Mouse (Mus musculus) erythroblast, adult 5-6 weeks (primary cell): ENCODE results near the gene Rnf208. TPM values are rescaled to one million over a fixed set of nuclear protein-coding genes. Genes with fewer than 3 reads are reported as not detected.
A peak's percentile ranks its signal among the peaks of the same experiment; 100 is the strongest.

Experiments used
- ATAC-seq: replicated peaks from 2 replicates; pipeline ENCODE4 v1.8.0; 2016; ENCODE audit warnings: moderate number of reproducible peaks, mild to moderate bottlenecking, moderate TSS enrichment, inconsistent platforms; ENCODE audit not compliant: poor library complexity, low FRiP score, severe bottlenecking
- total RNA-seq, 2 experiments: library from RNA; stranded (forward) in 1 of 2; stranded (reverse) in 1 of 2; fragments of 150-400 nt in 1 of 2; fragments of 200-764, 138-1000 nt in 1 of 2; gene quantifications; 2 replicates each; pipeline versions ENCODE4 v1.2.3 to v1.2.4; 2015 to 2017; ENCODE audit warnings: low replicate concordance in 2 of 2

Rnf208 gene
- total RNA-seq, 2 experiments from 2014 or later = not detected

- ATAC-seq = no peak
Observed at GRCm38 (mm10) chr2:25267241-25267640, 25.2 kb downstream of the Rnf208 start.

- ATAC-seq = no peak
Observed at GRCm38 (mm10) chr2:25267746-25268309, 25.8 kb downstream of the Rnf208 start.

DNA sequence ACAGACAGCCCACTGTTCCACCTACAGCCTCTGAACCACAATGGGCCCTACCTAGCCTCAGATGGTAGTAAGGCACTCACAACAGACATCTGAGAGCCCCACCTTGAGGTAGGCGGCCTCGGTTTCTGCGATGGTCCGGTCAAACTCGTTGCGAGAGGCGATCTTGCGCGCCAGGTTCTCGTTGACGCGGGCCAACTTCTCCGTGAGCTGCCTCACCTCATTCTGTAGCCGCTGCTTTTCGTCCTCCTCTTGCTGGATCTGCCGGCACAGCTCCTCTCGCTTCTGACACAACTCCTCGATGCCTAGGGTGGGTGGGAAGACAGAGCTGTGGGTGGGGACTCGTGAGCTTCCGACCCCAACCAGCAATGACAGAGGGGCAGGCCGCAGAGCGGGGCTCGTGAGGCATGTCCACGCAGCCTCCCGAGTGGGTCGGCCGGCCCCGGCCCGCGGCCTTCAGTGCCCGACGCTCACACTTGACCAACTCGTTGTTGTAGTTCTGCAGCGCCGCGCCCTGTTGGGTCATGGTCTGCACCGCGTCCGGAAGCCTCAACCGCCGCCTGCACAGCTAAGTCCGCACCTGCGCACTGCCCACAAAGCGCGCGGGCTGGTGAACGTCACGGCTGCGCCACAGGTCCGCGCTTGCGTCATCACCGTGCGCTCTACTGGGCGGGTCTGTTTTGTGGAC is 29.9 kb downstream of the Rnf208 start, which contains the start of the genes Ssna1 and Anapc2:
Gene Ssna1 (minus strand): TSS at position 612 of the 685 bp plus-strand sequence.
Gene Anapc2 (plus strand): TSS at position 652 of the 685 bp plus-strand sequence.
- peak; percentile 89 for ATAC-seq

DNA sequence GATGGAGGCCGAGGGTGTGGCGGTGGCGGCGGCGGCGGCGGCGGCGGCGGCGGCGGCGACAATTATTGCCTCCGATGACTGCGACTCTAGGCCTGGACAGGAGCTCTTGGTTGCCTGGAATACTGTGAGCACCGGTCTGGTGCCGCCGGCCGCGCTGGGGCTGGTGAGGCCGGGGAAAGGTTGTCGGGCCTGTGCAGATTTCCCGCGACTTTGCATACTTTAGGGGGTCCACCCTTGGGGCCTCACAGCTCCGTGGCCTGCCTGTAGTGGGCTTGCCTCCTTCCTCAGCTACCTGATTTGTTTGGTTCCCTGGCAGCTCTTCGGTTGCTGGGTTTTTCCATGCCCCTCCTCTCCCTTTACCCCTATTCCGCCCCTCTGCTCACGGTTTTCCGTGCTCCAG is 30.5 kb downstream of the Rnf208 start:
- peak; percentile 17 for ATAC-seq

DNA sequence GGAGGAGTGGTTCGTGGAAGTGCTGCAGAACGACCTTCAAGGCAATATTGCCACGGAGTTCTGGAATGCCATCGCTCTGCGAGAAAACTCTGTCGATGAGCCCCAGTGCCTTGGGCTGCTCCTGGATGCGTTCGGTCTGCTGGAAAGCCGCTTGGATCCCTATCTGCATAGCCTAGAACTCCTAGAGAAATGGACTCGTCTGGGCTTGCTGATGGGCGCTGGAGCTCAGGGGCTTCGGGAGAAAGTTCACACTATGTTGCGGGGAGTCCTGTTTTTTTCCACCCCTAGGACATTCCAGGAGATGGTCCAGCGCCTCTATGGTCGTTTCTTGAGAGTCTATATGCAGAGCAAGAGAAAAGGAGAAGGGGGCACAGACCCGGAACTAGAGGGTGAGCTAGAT is 31.0 kb downstream of the Rnf208 start:
- ATAC-seq = no peak

- ATAC-seq = peak; percentile 80
Observed at GRCm38 (mm10) chr2:25278928-25279882, 37.1 kb downstream of the Rnf208 start.

DNA sequence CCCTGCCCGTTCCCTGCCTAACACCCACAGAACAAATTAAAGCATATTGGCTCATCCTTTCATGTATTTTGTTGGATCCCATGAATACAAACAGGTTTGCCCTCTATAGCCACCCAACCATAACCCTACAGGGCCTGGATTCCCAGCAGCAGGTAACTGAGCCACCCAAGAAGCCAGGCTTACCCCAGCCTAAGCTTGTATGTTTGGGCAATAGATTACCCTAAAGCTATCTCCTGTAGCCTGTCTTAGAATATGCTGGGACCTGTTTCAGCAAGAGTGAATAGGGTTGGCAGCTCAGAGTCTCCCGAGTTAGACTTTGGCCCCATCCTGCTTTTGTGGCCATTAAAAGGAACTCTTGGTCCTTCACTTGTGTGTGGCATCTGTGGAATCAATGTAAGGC is 43.5 kb downstream of the Rnf208 start:
- ATAC-seq = no peak

GRCm38 (mm10) chr2:25286314-25286713 is 44.3 kb downstream of the Rnf208 start:
- no peak for ATAC-seq

DNA sequence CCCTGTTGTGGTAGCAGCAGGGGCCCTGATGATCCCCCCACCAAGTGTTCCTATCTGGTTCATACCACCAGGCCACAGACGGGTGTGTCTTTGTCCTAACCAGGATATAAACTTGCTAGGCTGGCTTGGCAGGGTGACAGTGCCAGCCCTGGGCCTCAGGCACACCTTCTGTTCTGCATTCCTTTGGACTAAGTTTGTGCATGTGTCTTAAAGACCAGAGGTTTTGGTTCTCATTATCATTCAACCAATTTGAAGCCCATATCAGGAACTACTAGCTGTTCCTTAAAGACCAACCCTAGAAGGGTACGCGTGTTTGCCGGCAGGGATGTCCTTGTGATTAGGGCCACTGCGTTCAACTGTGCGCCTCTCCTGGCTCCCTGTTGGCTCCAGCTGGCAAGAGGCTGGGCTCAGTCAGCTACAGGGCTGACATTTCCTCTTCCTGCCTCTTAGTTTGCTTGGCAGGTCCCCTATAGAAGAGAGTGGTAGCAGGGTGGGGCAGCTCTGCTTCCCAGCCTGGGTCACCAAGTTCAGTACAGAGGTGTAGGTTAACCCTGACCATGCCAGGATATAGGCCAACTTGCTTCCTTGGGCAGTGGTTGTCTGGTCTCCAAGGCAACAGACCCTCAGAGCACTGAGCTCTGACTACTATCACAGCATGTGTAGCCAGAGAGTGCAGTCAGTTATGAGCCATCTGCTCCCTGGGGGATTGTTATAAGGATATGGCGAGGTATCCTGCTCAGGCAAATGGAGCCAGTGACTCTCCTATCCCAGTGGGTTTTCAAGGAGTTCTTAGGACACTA is 45.0 kb downstream of the Rnf208 start:
- ATAC-seq = no peak

- ATAC-seq = no peak
Observed at GRCm38 (mm10) chr2:25287927-25288649, 46.0 kb downstream of the Rnf208 start, which contains the start of gene Tmem210. TSS of gene Tmem210 (plus strand) at chr2:25288145.

DNA sequence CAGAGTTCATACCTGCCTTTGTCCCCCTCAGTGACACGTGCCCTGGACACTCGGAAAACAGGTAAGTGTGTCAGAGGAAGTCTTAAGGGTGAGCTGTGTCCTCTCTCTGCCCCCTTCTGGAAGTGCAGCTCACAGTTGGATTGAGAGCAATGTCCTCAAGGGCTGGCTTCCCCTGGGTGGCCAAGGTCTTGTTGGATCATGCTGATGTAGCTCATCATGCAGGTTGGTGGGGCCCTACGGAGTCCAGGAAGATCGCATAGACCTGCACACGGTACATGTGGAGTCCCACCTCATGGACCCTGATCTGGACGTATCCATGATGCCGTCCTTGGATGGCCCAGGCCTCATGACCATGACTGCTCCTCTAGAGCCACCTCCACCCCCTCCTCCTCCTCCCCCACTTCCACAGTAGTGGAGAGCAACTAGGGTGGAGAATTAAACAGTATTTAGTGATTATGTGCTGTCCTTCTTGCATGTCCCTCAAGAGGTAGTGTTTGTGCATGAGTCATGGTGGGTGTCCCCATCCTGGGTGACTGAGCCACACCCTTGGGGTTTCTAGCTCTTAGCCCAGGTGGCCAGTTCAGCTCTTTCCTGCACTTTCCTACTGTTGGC is 46.8 kb downstream of the Rnf208 start:
- no peak for ATAC-seq

DNA sequence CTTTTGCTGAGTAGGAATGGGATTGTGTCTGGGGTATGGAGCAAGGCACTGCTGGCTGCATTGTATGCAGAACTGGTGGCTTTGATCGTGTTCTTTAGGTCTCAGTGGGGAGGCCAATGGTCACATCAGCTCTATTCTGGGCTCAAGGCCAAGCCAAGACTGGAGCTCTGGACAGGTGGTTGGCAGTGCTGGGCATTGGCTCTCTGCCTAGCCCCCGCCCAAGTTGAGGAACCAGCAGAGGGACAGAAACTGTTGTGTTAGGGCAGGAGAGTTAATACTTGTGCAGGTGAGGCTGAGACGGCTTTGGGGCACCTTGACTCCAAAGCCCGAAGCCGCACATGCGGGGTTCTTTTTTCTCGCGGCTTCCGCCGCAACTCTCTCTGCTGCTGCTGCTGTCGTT is 47.6 kb downstream of the Rnf208 start, which contains the start of gene Lrrc26:
Gene Lrrc26 (plus strand): TSS at position 265 of the 400 bp plus-strand sequence.
- ATAC-seq = no peak

DNA sequence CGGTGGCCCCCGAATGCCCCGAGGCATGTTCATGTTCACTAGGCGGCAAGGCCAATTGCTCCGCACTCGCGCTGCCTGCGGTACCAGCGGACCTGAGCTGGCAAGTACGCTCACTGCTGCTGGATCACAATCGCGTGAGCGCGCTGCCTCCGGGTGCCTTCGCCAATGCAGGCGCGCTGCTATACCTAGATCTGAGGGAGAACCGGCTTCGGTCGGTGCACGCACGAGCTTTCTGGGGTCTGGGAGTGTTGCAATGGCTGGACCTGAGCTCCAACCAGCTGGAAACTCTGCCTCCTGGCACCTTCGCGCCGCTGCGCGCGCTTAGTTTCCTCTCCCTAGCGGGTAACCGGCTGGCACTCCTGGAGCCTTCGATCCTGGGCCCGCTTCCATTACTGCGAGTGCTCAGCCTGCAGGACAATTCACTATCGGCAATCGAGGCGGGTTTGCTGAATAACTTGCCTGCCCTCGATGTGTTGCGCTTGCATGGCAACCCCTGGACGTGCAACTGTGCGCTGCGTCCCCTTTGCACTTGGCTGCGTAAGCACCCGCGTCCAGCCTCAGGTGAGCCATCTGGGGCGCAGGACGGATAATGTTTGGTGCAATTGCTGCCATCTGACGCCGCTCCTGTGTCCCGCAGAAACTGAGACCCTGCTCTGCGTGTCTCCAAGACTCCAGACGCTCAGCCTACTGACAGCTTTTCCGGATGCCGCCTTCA is 48.2 kb downstream of the Rnf208 start:
- ATAC-seq = no peak

DNA sequence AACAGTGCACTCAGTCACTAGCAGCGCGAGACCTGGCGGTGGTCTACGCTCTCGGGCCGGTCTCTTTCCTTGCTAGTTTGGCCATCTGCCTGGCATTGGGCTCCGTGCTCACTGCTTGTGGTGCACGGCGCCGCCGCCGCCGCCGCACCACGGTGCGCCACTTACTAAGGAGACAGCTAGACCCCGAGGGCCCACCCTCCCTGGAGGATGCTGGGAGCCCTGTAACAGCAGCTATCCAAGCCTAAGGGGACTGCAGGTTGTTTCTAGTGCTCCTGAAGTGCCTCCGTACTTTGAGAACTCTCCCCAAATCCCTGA is 48.7 kb downstream of the Rnf208 start:
- no peak for ATAC-seq

GRCm38 (mm10) chr2:25291184-25292053 is 49.4 kb downstream of the Rnf208 start:
- ATAC-seq = no peak

GRCm38 (mm10) chr2:25292054-25292544 is 50.0 kb downstream of the Rnf208 start:
- no peak for ATAC-seq

- ATAC-seq = peak; percentile 58; the same call in 1 of the 2 replicates
Observed at GRCm38 (mm10) chr2:25292856-25293255, 50.8 kb downstream of the Rnf208 start.
